Mouse (Mus musculus): ENCODE results near the gene Gm21958. TPM values are rescaled to one million over a fixed set of nuclear protein-coding genes. Genes with fewer than 3 reads are reported as not detected.

Gm21958 gene
- polyA plus RNA-seq, 1 experiment from 2014 or later: 0.14 TPM

DNA sequence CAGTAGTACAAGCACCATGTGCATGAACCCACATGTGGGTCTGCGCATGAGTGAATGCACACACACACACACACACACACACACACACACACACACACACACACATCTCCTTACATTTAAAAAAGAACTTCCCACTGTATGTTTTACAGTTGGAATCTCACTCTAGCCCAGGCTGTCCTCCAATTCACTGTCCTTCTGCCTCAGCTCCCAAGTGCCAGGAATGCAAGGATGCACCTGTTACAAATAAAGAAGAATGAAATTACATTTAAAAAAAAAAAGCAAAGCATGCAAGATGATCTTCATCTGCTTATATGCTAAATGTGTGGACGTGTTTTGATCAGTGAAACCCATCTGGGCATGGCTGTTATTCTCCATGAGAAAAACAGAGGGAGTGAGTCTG lies 37.3 kb downstream of the Gm21958 start:
- Histone ChIP-seq H3K27ac (replicated peaks) (no peak overlapping the region), H3K4me2 (no peak overlapping the region), H3K9me3 (replicated peaks) (no peaks in the 10 kb centered on the region), H3K36me3 (replicated peaks) (no peaks in the 10 kb centered on the region), H3K4me1 (replicated peaks) (no peaks in the 10 kb centered on the region), H3K27me3 (no peaks in the 10 kb centered on the region), H3K4me3 (replicated peaks) (no peak overlapping the region), H3K9ac (no peak overlapping the region)
- ATAC-seq (ENCODE audit: insufficient read depth): no peak
- WGBS (ENCODE audit: insufficient replicate concordance): 61% methylated on average over 2 of the region's 2 CpGs

DNA sequence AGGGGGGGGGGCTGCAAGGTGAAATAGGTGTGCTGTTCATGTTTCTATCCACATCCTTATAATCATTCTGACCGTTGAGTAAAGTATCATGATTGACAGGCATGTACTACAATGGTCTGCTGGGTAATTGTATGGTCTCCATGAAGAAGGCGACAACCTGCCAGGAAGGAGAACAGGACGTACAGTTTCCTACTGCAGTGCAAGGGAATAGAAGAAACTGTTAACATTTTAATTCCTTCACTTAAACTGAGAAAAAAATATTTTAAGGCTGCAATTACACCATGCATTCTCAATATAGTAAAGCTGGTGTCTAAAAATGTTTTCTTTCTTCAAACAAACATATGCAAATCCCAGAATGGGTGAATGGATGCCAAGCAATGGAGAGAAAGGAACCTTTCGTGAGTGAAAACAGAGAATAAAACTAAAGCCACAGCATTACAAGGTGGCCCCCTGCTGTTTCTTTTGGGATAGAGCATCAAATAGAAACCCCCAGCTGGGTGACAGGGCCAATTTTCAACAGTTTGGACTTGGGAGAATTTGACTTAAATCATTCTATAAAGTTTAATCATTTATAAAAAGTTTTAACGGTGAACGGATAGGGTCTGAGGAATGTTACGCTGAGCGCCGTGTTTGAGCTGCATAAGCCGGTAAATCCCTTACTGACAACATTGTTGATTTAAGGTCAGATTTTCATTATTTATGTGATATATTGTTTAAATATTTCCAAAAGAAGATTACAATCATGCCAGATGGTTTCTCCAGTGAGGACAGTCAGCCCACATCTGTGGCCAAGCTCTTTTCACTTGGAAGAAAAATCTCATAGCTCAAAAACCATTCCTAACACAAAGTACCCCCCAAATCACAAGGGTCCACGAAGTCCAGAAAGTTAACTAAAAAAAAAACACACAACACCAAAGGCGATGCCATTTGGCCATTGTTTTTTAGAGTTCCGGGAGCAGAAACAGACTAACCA lies 41.3 kb downstream of the Gm21958 start:
- ATAC-seq (ENCODE audit: insufficient read depth): no peak
- 60% methylated on average over 13 of the region's 13 CpGs for WGBS (ENCODE audit: insufficient replicate concordance)
- no peak overlapping the region for H3K4me2 ChIP-seq
- H3K4me1 ChIP-seq (replicated peaks): no peaks in the 10 kb centered on the region
- H3K9ac ChIP-seq: no peak overlapping the region
- no peaks in the 10 kb centered on the region for H3K27me3 ChIP-seq
- H3K9me3 ChIP-seq (replicated peaks): no peaks in the 10 kb centered on the region
- no peaks in the 10 kb centered on the region for H3K36me3 ChIP-seq (replicated peaks)
- no peak overlapping the region for H3K27ac ChIP-seq (replicated peaks)
- H3K4me3 ChIP-seq (replicated peaks): no peak overlapping the region

DNA sequence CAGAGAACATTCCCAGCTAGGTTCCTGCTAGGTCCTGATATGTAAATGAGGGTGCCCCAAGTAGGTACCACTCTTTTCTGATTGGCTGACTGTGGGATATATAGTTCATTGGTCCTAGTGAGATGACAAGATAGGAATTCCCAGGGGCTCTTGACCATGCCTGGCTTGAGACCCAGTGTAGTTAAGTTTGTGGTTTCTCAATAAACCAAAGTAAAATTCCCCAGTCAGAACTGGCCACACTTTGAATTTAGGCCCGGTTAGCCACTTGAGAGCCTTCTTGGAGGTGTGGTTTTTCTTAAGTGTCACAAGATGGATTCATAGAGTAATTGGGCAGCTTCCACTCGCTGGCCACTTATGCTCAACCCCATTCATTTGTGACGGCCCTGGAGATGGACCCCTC lies 42.0 kb downstream of the Gm21958 start:
- H3K4me2 ChIP-seq: no peak overlapping the region
- H3K27me3 ChIP-seq: no peaks in the 10 kb centered on the region
- H3K27ac ChIP-seq (replicated peaks): no peak overlapping the region
- no peaks in the 10 kb centered on the region for H3K4me1 ChIP-seq (replicated peaks)
- WGBS (ENCODE audit: insufficient replicate concordance): 53% methylated on average over 3 of the region's 3 CpGs
- no peak overlapping the region for H3K4me3 ChIP-seq (replicated peaks)
- no peaks in the 10 kb centered on the region for H3K9me3 ChIP-seq (replicated peaks)
- H3K9ac ChIP-seq: no peak overlapping the region
- ATAC-seq (ENCODE audit: insufficient read depth): no peak
- no peaks in the 10 kb centered on the region for H3K36me3 ChIP-seq (replicated peaks)

DNA sequence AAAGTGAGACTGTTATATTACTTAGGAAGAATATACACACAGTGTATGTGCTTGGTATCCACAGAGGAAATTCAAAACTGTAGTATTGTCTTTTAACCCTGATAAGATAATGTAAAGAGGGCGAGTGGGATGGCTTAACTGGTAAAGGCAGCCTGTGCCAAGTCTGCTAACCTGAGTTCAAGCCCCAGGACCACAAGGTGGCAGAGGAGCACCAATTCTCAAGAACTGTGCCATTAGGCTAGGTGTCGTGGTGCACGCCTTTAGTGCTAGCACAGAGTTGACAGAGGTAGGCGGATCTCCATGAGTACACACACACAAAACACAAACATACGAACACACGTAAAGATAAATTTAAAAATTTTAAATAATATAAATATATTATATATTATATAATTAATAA lies 44.6 kb downstream of the Gm21958 start:
- no peak overlapping the region for H3K9ac ChIP-seq
- H3K36me3 ChIP-seq (replicated peaks): no peaks in the 10 kb centered on the region
- no peak overlapping the region for H3K27ac ChIP-seq (replicated peaks)
- whole genome bisulfite sequencing (ENCODE audit: insufficient replicate concordance): 58% methylated on average over 6 of the region's 6 CpGs
- ATAC-seq (ENCODE audit: insufficient read depth): no peak
- H3K9me3 ChIP-seq (replicated peaks): no peaks in the 10 kb centered on the region
- H3K4me2 ChIP-seq: no peak overlapping the region
- H3K4me1 ChIP-seq (replicated peaks): no peaks in the 10 kb centered on the region
- no peak overlapping the region for H3K4me3 ChIP-seq (replicated peaks)
- H3K27me3 ChIP-seq: no peaks in the 10 kb centered on the region

DNA sequence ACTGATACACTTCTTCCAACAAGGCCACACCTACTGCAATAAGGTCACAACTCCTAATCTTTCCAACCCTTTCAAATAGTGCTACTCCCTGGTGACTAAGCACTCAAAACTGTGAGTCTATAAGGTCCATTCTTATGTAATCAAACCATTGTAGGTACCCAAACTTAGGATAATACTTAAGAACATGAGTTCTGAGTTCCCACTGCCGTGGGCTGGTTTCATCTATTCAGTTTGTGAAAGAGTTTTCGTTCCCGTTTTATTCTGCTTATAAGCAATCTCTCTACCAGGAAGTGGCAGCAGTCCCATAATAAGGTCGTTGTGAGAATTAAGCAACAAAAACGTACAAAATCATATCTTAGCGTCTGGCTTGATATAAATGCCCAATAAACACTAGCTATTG lies 45.4 kb downstream of the Gm21958 start:
- H3K27me3 ChIP-seq: no peaks in the 10 kb centered on the region
- H3K9me3 ChIP-seq (replicated peaks): no peaks in the 10 kb centered on the region
- no peaks in the 10 kb centered on the region for H3K36me3 ChIP-seq (replicated peaks)
- H3K27ac ChIP-seq (replicated peaks): no peak overlapping the region
- WGBS (ENCODE audit: insufficient replicate concordance): 46% methylated on average over 6 of the region's 6 CpGs
- no peak for ATAC-seq (ENCODE audit: insufficient read depth)
- H3K4me1 ChIP-seq (replicated peaks): no peaks in the 10 kb centered on the region
- H3K4me2 ChIP-seq: no peak overlapping the region
- no peak overlapping the region for H3K9ac ChIP-seq
- H3K4me3 ChIP-seq (replicated peaks): no peak overlapping the region

DNA sequence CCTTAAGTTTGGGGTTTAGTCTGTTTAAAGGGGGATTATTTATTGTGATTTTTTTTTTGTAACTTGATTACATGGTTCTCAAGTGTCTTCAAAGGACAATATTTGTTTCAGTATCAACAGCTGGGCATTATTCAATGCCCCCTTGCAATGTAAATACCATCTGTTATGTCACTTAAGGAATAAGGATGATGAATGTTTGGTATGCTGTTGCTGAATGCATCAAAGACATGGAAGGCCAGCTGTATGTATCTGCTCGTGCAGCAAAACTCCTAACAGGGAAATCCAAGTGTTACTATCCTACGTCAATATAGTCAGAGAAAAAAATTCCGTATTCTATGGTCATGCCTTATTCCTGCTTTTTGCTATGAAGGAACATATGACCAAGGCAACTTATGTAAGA lies 46.0 kb downstream of the Gm21958 start:
- Histone ChIP-seq H3K4me1 (replicated peaks) (no peaks in the 10 kb centered on the region), H3K9ac (no peak overlapping the region), H3K4me3 (replicated peaks) (no peak overlapping the region), H3K27ac (replicated peaks) (no peak overlapping the region), H3K9me3 (replicated peaks) (no peaks in the 10 kb centered on the region), H3K4me2 (no peak overlapping the region), H3K27me3 (no peaks in the 10 kb centered on the region), H3K36me3 (replicated peaks) (no peaks in the 10 kb centered on the region)
- no peak for ATAC-seq (ENCODE audit: insufficient read depth)
- 68% methylated on average over 3 of the region's 3 CpGs for WGBS (ENCODE audit: insufficient replicate concordance)

Other genes starting within 250 kb of the Gm21958 start
- 27.8 and 27.9 TPM in 2 replicates for gene Supt20, start 21.5 kb downstream of the Gm21958 start, polyA plus RNA-seq (2015; fragmentation: Nextera tagmentation; extraction: Ambion mirVana)
- 63.7 and 69.7 TPM in 2 replicates for gene Exosc8, start 21.0 kb upstream of the Gm21958 start, polyA plus RNA-seq (2015; fragmentation: Nextera tagmentation; extraction: Ambion mirVana)
- gene Alg5, start 21.2 kb upstream of the Gm21958 start, polyA plus RNA-seq (2015; fragmentation: Nextera tagmentation; extraction: Ambion mirVana): 21.4 and 21.9 TPM in 2 replicates
- gene Smad9, start 41.2 kb upstream of the Gm21958 start, polyA plus RNA-seq (2015; fragmentation: Nextera tagmentation; extraction: Ambion mirVana): 0.06 TPM in 1 of 2 replicates, not detected in the other
- 13.4 and 14.9 TPM in 2 replicates for gene Rfxap, start 93.4 kb upstream of the Gm21958 start, polyA plus RNA-seq (2015; fragmentation: Nextera tagmentation; extraction: Ambion mirVana)
- 0.23 and 0.41 TPM in 2 replicates for gene Sertm1, start 201.5 kb upstream of the Gm21958 start, polyA plus RNA-seq (2015; fragmentation: Nextera tagmentation; extraction: Ambion mirVana)